Mouse (Mus musculus): Measurements from ENCODE around the gene Mrpl40. TPM values are rescaled to one million over a fixed set of nuclear protein-coding genes. Genes with fewer than 3 reads are reported as not detected.

Gene Mrpl40
- polyA plus RNA-seq, 1 experiment = 52.7 TPM

DNA sequence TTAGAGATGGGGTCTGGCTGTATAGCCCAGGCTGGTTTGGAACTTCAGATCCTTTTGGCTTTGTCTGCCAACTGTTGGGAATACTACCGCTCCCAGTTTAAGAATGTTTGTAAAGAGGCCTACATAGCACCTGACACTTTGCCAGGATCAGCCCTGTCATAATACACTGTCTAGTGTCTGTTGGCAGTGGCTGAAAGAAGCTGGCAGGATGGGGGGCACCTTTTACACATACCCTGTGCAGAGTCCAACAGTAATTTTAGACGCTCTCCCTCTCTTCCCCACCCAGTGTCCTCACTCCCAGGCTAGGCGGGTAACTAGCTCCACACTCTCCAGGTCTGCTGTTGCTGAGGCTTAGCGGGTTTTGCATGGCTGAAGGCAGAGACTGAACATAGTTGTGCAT is 38.3 kb downstream of the Mrpl40 start:
- TF ChIP-seq POLR2A (IDR thresholded peaks at IDR 0.05; ENCODE audit: borderline replicate concordance, control insufficient read depth, low read depth, low read length) (no peak), CTCF (IDR thresholded peaks at IDR 0.05; ENCODE audit: control insufficient read depth, insufficient read depth, low read length) (no peak)
- Histone ChIP-seq H3K4me3 (replicated peaks; ENCODE audit: control insufficient read depth, low read depth, low read length) (no peak overlapping the region), H3K27ac (ENCODE audit: control insufficient read depth, insufficient read depth, low read depth, low read length, poor library complexity) (no peak overlapping the region), H3K4me1 (ENCODE audit: control insufficient read depth, insufficient read depth, low read length) (no peaks in the 10 kb centered on the region)
- WGBS = 88% methylated on average over 4 of the region's 4 CpGs

DNA sequence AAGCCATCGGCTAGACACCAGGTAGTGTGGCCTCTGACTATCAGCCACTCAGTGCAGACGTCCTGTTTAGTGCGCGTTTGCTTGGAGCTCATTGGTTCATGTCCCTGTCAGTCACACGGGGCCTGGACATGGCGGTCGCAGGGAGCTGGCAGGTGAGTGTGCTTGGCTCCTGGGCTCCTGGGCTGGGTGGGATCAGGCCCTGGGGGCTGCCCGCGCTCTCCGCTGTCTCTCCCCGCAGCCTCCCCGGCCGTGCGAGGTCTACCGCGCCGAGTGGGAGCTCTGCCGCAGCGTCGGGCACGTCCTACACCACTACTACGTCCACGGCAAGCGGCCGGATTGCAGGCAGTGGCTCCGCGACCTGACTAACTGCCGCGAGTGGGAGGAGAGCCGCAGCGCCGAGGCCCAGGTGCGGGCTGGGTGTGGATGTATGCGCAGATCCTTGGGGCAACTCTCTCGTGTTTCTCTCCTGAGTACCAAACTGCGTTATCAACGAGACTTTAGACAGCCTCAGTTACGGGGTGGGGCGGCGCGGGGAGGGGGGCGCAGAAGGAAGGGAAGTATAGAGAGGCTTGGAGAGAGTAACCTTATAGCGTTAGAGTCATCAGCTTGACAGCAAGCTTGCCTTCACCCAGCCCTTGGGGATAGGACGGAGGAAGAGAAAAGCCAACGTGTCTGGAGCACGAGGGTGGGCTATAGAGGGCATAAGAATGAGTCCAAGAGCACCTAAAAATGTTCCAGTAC is 40.0 kb downstream of the Mrpl40 start, which contains the start of the genes 2510002D24Rik and Gm28539:
Gene 2510002D24Rik, plus strand, starts transcription at position 111 of the 741 bp plus-strand sequence.
Gene Gm28539, plus strand, starts transcription at position 117 of the 741 bp plus-strand sequence.
- Histone ChIP-seq H3K4me1 (ENCODE audit: control insufficient read depth, insufficient read depth, low read length) (no peaks in the 10 kb centered on the region), H3K4me3 (replicated peaks; ENCODE audit: control insufficient read depth, low read depth, low read length) (peak within 1 kb of the TSS; percentile 90), H3K27ac (ENCODE audit: control insufficient read depth, insufficient read depth, low read depth, low read length, poor library complexity) (peak within 1 kb of the TSS; percentile 49; the same call in 1 of the 2 replicates)
- TF ChIP-seq POLR2A (IDR thresholded peaks at IDR 0.05; ENCODE audit: borderline replicate concordance, control insufficient read depth, low read depth, low read length) (peak; percentile 80; the same call in 1 of the 2 replicates), CTCF (IDR thresholded peaks at IDR 0.05; ENCODE audit: control insufficient read depth, insufficient read depth, low read length) (no peak)
- under 1% methylated on average over 46 of the region's 46 CpGs for WGBS

DNA sequence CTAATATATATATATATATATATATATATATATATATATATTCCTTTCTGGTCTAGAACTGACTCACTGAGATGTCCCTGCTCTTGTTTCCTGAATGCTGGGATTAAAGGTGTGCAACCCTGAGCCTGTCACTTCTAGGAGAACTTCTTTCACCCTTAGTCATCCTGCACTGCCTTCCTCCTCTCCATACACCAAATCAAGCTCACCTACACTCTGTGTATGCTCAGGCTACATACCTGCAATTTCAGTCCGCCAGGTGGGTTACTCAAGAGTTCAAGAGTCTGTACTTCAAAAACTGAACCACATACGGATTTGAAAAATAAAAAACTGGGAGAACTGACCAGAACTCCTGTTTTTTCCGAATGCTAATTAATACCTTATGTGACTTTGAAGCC is 40.6 kb downstream of the Mrpl40 start:
- TF ChIP-seq CTCF (IDR thresholded peaks at IDR 0.05; ENCODE audit: control insufficient read depth, insufficient read depth, low read length) = no peak
- TF ChIP-seq POLR2A (IDR thresholded peaks at IDR 0.05; ENCODE audit: borderline replicate concordance, control insufficient read depth, low read depth, low read length) = no peak
- WGBS = 31% methylated on average over 3 of the region's 3 CpGs
- peak overlapping the region; percentile 90 for H3K4me3 ChIP-seq (replicated peaks; ENCODE audit: control insufficient read depth, low read depth, low read length)
- no peaks in the 10 kb centered on the region for H3K4me1 ChIP-seq (ENCODE audit: control insufficient read depth, insufficient read depth, low read length)
- no peak overlapping the region for H3K27ac ChIP-seq (ENCODE audit: control insufficient read depth, insufficient read depth, low read depth, low read length, poor library complexity)

DNA sequence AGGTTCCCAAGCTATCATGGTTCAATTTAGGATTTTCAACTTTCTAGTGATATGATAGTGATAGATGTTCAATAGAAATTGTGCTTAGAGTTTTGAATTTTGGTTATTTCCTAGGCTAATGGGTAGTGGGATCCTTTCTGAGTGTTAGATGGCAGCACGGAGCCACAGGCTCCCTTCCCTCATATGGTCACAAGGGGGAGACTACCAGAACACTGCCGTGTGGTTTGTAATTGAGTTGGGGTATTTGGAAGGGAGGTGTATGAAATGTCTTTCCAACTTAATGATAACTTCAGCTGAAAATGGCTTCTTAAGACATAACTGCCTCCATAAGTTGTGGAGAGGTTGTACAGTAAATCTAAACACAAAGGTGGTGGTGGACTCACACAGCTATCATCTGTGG is 43.2 kb downstream of the Mrpl40 start:
- WGBS = 80% methylated on average over 2 of the region's 2 CpGs
- Histone ChIP-seq H3K4me3 (replicated peaks; ENCODE audit: control insufficient read depth, low read depth, low read length) (no peak overlapping the region), H3K4me1 (ENCODE audit: control insufficient read depth, insufficient read depth, low read length) (no peaks in the 10 kb centered on the region)

DNA sequence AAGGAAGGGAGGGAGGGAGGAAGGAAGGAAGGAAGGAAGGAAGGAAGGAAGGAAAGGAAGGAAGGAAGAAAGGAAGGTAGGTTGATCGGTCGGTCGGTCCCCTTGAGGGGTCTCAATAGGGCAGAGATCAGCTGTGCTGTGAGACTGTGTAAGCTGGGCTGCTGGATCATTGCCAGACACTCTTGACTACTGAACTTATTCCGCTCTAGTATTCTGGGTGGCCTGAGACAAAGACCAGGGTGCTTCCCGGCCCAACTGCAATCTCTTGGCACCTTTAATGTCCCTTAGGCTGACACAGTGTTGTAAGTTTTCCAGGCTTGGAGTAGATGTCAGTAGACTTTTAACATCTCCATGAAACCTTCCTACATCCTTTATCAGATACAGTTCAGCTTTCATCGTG is 47.6 kb downstream of the Mrpl40 start:
- no peaks in the 10 kb centered on the region for H3K4me1 ChIP-seq (ENCODE audit: control insufficient read depth, insufficient read depth, low read length)
- WGBS = 84% methylated on average over 6 of the region's 6 CpGs
- no peak for TF ChIP-seq POLR2A (IDR thresholded peaks at IDR 0.05; ENCODE audit: borderline replicate concordance, control insufficient read depth, low read depth, low read length)
- TF ChIP-seq CTCF (IDR thresholded peaks at IDR 0.05; ENCODE audit: control insufficient read depth, insufficient read depth, low read length) = no peak
- H3K27ac ChIP-seq (ENCODE audit: control insufficient read depth, insufficient read depth, low read depth, low read length, poor library complexity) = no peak overlapping the region
- no peak overlapping the region for H3K4me3 ChIP-seq (replicated peaks; ENCODE audit: control insufficient read depth, low read depth, low read length)

More for the DNA sequence above, 43.2 kb downstream of the Mrpl40 start:
- TF ChIP-seq POLR2A (IDR thresholded peaks at IDR 0.05; ENCODE audit: borderline replicate concordance, control insufficient read depth, low read depth, low read length) (no peak), CTCF (IDR thresholded peaks at IDR 0.05; ENCODE audit: control insufficient read depth, insufficient read depth, low read length) (no peak)
- H3K27ac ChIP-seq (ENCODE audit: control insufficient read depth, insufficient read depth, low read depth, low read length, poor library complexity) = no peak overlapping the region

GRCm38 (mm10) chr16:18828630-18829029 is 48.0 kb downstream of the Mrpl40 start:
- no peaks in the 10 kb centered on the region for H3K4me1 ChIP-seq (ENCODE audit: control insufficient read depth, insufficient read depth, low read length)
- no peak overlapping the region for H3K27ac ChIP-seq (ENCODE audit: control insufficient read depth, insufficient read depth, low read depth, low read length, poor library complexity)
- 90% methylated on average over 3 of the region's 3 CpGs for WGBS
- no peak overlapping the region for H3K4me3 ChIP-seq (replicated peaks; ENCODE audit: control insufficient read depth, low read depth, low read length)
- TF ChIP-seq POLR2A (IDR thresholded peaks at IDR 0.05; ENCODE audit: borderline replicate concordance, control insufficient read depth, low read depth, low read length) = no peak
- TF ChIP-seq CTCF (IDR thresholded peaks at IDR 0.05; ENCODE audit: control insufficient read depth, insufficient read depth, low read length) = no peak

DNA sequence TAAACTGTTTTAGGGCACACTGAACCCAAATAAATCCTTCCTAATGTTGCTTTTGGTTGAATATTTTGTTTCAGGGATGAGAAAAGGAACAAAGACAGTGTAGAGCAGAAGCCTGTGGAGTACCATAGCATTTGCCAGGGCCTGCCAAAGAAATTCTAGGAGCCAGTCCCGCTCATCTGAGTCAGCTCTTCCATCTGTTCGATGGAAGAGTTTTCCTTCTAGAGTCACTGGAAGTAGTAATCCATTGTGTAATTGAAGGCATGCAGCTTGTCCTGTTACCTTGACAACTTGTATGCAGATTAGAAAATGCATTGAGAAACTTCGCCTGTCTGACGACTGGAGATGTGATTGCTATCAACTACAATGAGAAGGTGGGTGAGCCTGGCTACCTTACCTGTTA is 53.7 kb downstream of the Mrpl40 start:
- Histone ChIP-seq H3K4me3 (replicated peaks; ENCODE audit: control insufficient read depth, low read depth, low read length) (no peak overlapping the region), H3K4me1 (ENCODE audit: control insufficient read depth, insufficient read depth, low read length) (no peaks in the 10 kb centered on the region), H3K27ac (ENCODE audit: control insufficient read depth, insufficient read depth, low read depth, low read length, poor library complexity) (no peak overlapping the region)
- TF ChIP-seq POLR2A (IDR thresholded peaks at IDR 0.05; ENCODE audit: borderline replicate concordance, control insufficient read depth, low read depth, low read length) (no peak), CTCF (IDR thresholded peaks at IDR 0.05; ENCODE audit: control insufficient read depth, insufficient read depth, low read length) (no peak)
- 73% methylated on average over 4 of the region's 4 CpGs for WGBS

GRCm38 (mm10) chr16:18822356-18822755 is 54.3 kb downstream of the Mrpl40 start:
- no peak overlapping the region for H3K27ac ChIP-seq (ENCODE audit: control insufficient read depth, insufficient read depth, low read depth, low read length, poor library complexity)
- H3K4me1 ChIP-seq (ENCODE audit: control insufficient read depth, insufficient read depth, low read length) = no peaks in the 10 kb centered on the region
- 51% methylated on average over 1 of the region's 1 CpGs for WGBS
- H3K4me3 ChIP-seq (replicated peaks; ENCODE audit: control insufficient read depth, low read depth, low read length) = no peak overlapping the region
- no peak for TF ChIP-seq POLR2A (IDR thresholded peaks at IDR 0.05; ENCODE audit: borderline replicate concordance, control insufficient read depth, low read depth, low read length)
- TF ChIP-seq CTCF (IDR thresholded peaks at IDR 0.05; ENCODE audit: control insufficient read depth, insufficient read depth, low read length) = no peak

Other genes with a start within 250 kb of the Mrpl40 start
- gene Sept5, start 246.9 kb downstream of the Mrpl40 start, polyA plus RNA-seq (2011; ENCODE audit: insufficient read depth, insufficient read length, low replicate concordance, missing spikeins) = 13.9 and 41.9 TPM in 2 replicates
- 6.9 and 10.4 TPM in 2 replicates for gene Cldn5, start 100.0 kb downstream of the Mrpl40 start, polyA plus RNA-seq (2011; ENCODE audit: insufficient read depth, insufficient read length, low replicate concordance, missing spikeins)
- 47.5 and 56.5 TPM in 2 replicates for gene Ufd1, start 65.1 kb downstream of the Mrpl40 start, polyA plus RNA-seq (2011; ENCODE audit: insufficient read depth, insufficient read length, low replicate concordance, missing spikeins)
- 30.8 and 34.5 TPM in 2 replicates for gene Cdc45, start 64.9 kb downstream of the Mrpl40 start, polyA plus RNA-seq (2011; ENCODE audit: insufficient read depth, insufficient read length, low replicate concordance, missing spikeins)
- gene 2510002D24Rik, start 40.3 kb downstream of the Mrpl40 start, polyA plus RNA-seq (2011; ENCODE audit: insufficient read depth, insufficient read length, low replicate concordance, missing spikeins) = 16.0 and 24.6 TPM in 2 replicates
- gene Gm28539, start 40.3 kb downstream of the Mrpl40 start, polyA plus RNA-seq (2011; ENCODE audit: insufficient read depth, insufficient read length, low replicate concordance, missing spikeins) = not detected in 2 replicates
- gene Hira, start 175 bp upstream of the Mrpl40 start, polyA plus RNA-seq (2011; ENCODE audit: insufficient read depth, insufficient read length, low replicate concordance, missing spikeins) = 13.7 and 30.9 TPM in 2 replicates